Mouse (Mus musculus) G1E-ER4 (cell line): Measurements from ENCODE around the gene Ppa1. TPM values are rescaled to one million over a fixed set of nuclear protein-coding genes. Genes with fewer than 3 reads are reported as not detected.

Source experiments
- GATA1 ChIP-seq: IDR thresholded peaks from one replicate; pipeline ENCODE4 v1.8.0; 2012; ENCODE audit warnings: low read length, inconsistent platforms
- polyA plus RNA-seq: library from polyadenylated mRNA; stranded (reverse); fragments of >175 nt; gene quantifications from 2 replicates; pipeline ENCODE4 v1.2.3, GENCODE M21; 2012

Gene Ppa1
- polyA plus RNA-seq, result 26.1 and 37.7 TPM in 2 replicates

GRCm38 (mm10) chr10:61647790-61648736 lies at the start of gene Ppa1:
Ppa1 (plus strand) TSS chr10:61648552.
- TF ChIP-seq GATA1, result no peak

- TF ChIP-seq GATA1, result no peak
Measured at GRCm38 (mm10) chr10:61599556-61600114, 48.7 kb upstream of the Ppa1 start.

DNA sequence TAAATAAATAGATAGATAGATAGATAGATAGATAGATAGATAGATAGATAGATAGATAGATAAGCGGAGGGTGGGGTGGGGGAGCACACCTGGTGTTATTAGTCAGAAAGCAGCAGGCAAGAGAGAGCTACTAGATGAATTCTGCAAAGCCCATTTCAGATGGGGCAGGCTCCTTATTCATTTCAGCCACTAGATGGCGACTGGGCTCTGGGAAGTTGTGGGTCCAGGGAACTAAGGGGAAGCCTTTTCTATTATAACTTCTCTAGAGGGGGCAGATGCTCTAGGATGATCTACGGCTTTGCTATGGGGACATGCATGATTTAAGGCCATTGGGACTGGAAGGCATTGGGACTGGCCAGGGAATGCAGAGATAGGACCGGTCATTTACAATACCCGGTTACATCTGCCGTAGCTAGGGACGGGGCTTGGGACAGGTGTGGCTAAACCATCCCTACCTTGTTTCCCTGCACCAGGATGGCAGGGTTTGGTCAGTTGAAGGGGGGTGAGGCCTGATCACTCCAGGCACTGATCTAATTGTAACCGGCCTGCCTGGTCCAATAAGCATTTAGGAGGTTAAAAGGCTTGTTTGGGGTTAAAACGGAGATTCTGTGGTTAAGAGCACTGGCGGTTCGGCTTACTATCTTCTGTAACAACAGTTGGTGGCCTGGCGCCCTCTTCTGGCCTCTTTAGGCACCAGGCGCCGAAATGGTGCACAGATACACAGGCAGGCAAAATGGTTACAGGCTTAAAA lies 45.9 kb upstream of the Ppa1 start:
- no peak for TF ChIP-seq GATA1

DNA sequence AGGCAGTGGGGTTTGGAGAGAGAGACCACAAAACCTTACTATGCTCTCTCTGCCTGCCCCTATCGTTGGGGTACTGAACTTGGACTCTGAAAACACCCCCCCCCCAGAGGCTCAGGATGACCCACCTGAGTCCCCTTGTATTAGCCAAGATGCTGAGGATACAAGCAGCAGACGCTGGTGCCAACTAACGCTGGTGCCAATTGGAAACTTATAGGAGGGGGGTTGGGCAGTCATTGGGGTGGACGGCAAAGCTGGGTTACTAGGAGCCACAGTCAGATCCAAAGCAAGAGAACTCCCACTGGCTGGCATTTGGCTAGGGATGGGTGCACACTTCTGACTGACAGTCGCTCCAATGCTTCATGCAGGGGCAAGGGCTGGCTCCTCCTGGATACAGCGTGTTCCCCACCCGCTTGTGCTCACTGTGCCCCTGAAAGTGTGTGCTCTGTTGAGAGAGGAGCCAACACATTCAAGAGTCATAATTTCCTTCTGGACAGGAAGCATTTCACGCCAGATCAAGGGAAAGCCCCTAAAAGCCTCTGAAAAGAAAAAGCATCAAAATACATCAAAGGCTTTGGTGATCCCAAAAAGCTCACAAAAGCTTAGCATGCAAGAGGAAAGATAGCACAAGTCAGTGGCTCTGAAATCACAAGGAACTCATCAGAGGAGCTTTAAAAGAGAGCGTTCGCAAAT lies 43.8 kb upstream of the Ppa1 start:
- no peak for TF ChIP-seq GATA1

DNA sequence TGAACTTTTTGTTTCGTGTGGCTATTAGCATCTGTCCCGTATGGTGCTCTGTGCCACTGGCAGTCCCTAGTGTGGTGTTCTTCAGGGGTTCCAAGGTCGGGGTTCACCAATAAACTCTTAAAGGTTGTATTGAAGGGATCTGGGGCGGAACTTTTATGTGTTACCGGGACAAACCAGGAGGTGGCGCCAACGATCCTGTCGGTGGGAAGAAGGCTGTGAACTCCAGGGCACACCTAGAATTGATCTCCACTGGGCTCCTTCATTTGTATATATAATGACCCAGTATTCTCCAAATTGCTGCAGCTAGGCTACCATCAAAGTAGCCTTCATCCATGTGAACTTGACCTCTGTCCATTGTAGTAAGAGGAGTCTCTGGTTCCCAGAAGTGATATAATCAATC lies 42.5 kb upstream of the Ppa1 start:
- no peak for TF ChIP-seq GATA1

DNA sequence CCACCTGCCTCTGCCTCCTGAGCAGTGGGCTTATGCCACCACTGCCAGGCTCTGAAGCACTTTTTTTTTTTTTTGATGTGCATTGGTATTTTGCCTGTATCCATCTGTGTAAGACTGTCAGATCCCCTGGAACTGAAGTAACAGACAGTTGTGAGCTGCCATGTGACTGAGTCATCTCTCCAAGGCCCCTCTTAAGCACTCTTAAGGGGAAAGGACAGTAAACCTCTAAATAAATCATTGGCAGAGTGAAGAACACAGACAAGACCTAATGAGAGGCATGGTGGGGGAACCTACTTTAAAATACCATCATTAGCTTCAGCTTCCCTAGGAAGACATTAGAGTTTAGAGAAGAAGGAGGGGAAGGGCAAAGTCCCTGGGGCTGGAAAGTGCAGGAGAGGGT lies 40.1 kb upstream of the Ppa1 start:
- TF ChIP-seq GATA1, result no peak

DNA sequence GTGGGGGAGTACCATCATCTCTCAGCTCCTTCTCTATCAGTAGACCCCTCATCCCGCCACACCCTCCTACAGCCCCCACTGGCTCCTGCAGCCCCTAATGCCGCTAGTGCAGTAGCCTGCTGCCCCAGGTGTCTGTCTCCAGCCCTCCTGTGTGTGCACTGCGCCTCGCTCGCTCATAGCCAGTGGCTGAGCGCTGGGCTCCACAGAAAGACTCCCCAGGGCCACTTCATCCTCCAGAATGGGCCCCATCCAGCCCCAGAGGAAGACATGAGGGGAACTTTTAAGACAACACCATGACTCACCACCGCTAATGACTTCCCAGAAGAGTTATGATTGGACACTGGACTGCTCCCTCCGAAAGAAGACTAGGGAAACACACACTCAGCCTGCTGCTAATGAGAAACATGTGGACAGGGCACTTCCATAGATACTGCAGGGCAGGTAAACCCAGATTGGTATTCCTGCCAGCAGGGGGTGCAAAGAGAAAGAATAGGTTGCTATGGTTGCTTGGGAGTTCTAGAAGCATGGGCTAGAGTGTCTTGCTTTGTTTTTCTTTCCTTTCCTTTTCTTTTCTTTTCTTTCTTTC lies 37.6 kb upstream of the Ppa1 start:
- TF ChIP-seq GATA1, result no peak

DNA sequence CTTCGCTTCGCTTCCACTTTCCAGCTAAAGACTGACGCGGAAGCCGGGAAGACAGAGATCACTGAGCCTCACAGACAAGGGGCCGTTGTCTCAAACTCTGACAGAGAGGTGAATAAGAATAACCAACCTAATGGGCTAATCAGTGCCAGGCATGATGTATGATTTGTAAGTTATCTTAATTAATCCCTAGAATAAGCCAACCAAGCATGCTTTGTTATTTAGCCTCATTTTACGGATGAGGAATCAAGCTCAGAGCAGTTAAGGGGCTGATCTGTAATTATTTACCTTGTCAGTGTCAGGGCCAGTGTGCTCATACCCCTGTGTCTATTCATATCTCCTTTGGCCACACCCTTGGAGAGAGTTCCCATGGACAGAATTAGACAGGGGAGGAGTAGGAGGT lies 34.0 kb upstream of the Ppa1 start:
- TF ChIP-seq GATA1, result no peak

- no peak for TF ChIP-seq GATA1
Measured at GRCm38 (mm10) chr10:61618528-61618927, 29.8 kb upstream of the Ppa1 start.

GRCm38 (mm10) chr10:61621681-61622080 lies 26.7 kb upstream of the Ppa1 start:
- TF ChIP-seq GATA1, result no peak

DNA sequence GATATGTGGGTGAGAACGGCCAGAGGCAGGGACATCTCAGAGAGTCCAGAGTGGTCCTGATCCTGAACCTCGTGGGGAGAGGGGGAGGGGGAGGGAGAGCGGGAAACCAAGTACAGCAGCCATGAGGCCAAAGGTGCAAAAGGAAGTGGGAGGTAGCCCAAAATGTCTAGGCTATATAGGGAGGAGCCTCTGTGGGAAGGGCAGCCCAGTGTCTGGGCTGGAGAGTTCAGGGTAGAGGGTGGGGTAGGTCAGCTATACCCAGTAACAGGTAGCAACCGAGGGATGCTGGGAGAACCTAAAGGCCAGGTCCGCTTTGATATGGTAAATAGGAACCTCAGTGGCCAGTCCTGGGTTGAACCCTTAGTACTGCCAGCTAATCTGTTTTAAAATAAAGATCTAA lies 23.6 kb upstream of the Ppa1 start:
- TF ChIP-seq GATA1, result no peak

DNA sequence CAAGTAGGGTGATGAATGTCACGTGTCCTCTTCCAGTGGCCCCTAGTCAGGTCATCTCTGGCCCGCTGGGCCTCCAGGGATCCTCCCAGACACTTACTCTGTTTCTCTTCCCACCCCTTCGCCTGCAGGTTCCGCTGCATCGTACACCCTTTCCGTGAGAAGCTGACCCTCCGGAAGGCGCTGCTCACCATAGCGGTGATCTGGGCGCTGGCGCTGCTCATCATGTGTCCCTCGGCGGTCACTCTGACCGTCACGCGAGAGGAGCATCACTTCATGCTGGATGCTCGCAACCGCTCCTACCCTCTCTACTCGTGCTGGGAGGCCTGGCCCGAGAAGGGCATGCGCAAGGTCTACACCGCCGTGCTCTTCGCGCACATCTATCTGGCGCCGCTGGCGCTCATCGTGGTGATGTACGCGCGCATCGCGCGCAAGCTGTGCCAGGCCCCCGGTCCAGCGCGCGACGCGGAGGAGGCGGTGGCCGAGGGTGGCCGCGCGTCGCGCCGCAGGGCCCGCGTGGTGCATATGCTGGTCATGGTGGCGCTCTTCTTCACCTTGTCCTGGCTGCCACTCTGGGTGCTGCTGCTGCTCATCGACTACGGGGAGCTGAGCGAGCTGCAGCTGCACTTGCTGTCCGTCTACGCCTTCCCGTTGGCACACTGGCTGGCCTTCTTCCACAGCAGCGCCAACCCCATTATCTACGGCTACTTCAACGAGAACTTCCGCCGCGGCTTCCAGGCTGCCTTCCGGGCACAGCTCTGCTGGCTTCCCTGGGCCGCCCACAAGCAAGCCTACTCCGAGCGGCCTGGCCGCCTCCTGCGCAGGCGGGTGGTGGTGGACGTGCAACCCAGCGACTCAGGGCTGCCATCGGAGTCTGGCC lies 22.7 kb upstream of the Ppa1 start:
- TF ChIP-seq GATA1, result no peak

DNA sequence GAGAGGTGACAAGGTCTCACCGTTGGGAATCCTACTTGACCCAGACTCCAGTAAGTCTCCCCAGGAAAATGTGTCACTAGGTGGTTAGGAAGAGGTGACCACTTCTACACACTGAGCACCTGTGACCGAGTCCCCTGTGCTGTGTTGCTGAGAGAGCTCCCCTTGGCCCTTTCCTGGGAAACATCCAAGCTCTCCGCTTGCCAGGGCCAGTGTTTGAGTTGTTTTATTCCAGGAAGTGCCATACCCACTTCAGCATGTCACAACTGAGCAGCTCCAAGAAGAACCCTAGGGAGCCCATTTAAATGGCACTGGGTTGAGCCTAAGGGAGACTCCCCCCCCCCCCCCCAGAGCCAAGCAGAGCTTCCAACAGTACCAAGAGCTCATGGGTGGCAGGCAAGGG lies 21.8 kb upstream of the Ppa1 start:
- TF ChIP-seq GATA1, result no peak

- TF ChIP-seq GATA1, result no peak
Measured at GRCm38 (mm10) chr10:61627195-61627937, 21.0 kb upstream of the Ppa1 start.
